Mouse (Mus musculus) kidney, adult 2 months (tissue): ENCODE results near the gene Anapc1.

Source experiments
- CTCF ChIP-seq: fragments of 200-500 bp; conservative IDR thresholded peaks from 2 replicates; pipeline ENCODE4 v1.5.1; 2011; ENCODE audit warnings: low read depth, mild to moderate bottlenecking, control low read depth, low read length, moderate library complexity, mixed read lengths; ENCODE audit not compliant: insufficient read depth, insufficient read length
- POLR2A ChIP-seq: fragments of 200-500 bp; IDR thresholded peaks from one replicate; pipeline ENCODE4 v1.6.1; 2011; ENCODE audit warnings: low read depth, low read length, control low read depth

GRCm38 (mm10) chr2:128686921-128687557 is at the start of gene Anapc1:
- TF ChIP-seq CTCF (no peak), POLR2A (peak; percentile 84)
